Mouse (Mus musculus) MEL (cell line): ENCODE results near the gene Erbb4.

ENCODE experiments used
- CTCF ChIP-seq, 3 experiments: IDR thresholded peaks in 2 of 3; conservative IDR thresholded peaks in 1 of 3; 2 replicates each; pipeline ENCODE4 v1.5.1; 2011 to 2012; ENCODE audit warnings: low read length in 3 of 3, low read depth in 2 of 3, mild to moderate bottlenecking in 2 of 3, improper control_type of control experiment in 1 of 3, inconsistent platforms in 1 of 3, mixed read lengths in 1 of 3, moderate library complexity in 1 of 3; ENCODE audit not compliant: control insufficient read depth in 1 of 3, insufficient read depth in 1 of 3, poor library complexity in 1 of 3, severe bottlenecking in 1 of 3
- NELFE ChIP-seq: IDR thresholded peaks from 2 replicates; pipeline ENCODE4 v1.6.1; 2011; ENCODE audit warnings: low read depth, low read length, improper control_type of control experiment

GRCm38 (mm10) chr1:68823116-68823644, 284.7 kb downstream of the Erbb4 start:
- TF ChIP-seq NELFE (no peak), CTCF (IDR thresholded peaks at IDR 0.05 in 2 of 3, conservative IDR thresholded peaks at IDR 0.05 in 1 of 3; ENCODE audit: control insufficient read depth in 1 of 3, insufficient read depth in 1 of 3, low read depth in 2 of 3, low read length in 3 of 3, poor library complexity in 1 of 3, severe bottlenecking in 1 of 3) (no peak)
